Mouse (Mus musculus) urinary bladder, postnatal 14 days (tissue): ENCODE data around the gene Olfr49.

Experiments
- DNase-seq: peaks from one replicate; pipeline ENCODE4 v3.0.0; 2021; ENCODE audit warnings: low spot score

Olfr49 gene

DNA sequence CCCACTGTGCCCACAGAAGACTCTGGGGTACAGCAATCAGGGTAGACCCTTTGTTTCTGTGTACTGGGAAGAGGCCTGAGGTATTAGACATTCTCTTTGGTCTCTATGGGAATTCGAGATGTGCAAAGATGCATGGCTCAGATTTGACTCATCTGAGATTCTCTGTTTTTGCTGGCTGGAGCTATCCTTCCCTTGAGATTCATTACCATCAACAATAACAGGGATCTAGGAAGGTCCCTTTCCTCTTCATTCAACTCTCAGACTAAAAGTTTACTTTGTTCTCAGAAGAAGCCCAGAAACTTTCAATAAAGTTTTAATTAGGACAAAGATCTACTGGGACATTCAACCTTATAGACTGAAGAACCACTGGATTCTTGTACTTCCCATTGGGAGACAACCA lies at the start of gene Olfr49:
TSS of gene Olfr49 (minus strand) at position 101 of the 400 bp plus-strand sequence.
- no peak for DNase-seq

GRCm38 (mm10) chr14:54333452-54334189 lies 48.9 kb upstream of the Olfr49 start:
- DNase-seq: no peak

DNA sequence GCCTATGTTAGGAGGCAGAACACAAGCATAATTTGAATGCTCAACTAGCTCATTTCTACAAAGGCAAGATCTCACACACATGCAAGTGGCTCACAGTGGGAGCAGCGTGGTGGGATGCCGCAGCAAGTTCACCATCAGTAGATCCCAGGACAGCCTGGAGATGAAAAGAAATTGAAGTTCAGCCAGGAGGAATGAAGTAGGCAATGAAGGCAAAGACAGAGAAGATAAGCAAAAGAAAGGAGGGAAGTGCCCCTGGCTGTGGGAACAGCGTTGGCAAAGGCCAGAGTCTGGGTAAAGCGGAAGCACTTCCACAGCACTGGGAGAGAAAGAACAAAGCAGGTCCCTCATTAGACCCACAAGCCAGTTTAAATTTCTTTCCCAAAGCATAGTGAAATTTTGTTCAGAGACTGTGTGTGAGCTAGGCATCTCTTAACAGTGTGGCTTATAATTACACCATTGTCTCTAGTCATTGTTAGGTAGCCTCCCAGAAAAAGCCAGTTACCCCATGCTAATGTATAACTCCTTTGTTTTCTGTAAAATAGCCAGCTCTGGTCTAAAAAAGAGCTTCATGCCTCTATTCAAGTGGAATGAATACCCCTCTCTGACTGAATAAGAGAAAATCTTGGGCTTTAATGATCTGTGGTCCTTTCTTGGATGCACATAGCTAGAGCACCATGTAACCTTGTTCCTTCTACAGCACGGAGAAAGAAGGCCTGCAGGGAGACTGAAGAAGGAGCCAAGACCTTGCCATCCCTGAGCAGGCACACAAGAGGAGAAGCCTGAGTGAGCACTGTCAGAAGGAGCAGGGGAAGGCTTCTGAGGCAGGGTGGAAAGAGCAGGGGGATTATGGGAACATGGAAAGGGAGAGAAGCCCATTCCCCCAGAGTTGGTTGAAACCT lies 47.7 kb upstream of the Olfr49 start:
- no peak for DNase-seq

GRCm38 (mm10) chr14:54331178-54331577 lies 46.4 kb upstream of the Olfr49 start:
- DNase-seq: no peak

- no peak for DNase-seq
These were observed 44.5 kb upstream of the Olfr49 start for GRCm38 (mm10) chr14:54329201-54329600.

GRCm38 (mm10) chr14:54328548-54328947 lies 43.8 kb upstream of the Olfr49 start:
- no peak for DNase-seq

DNA sequence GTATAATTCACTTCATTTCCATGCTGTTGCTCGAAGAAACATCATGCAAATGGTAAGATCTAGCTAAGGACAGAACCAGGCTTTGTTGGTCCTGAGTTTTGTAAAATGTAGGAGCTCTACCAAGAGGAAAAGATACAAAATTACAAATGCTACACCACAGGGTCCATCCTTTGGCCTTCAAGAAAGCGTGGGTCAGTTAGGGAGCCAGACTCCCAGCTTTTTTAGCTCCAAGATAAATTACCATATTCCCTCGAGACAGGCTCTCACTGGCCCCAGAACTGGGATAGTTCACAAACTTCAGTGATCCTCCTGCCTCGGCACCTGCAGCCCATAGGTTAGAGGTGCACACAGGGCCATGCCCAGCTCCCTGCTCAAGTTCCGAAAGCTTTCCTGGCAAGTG lies 39.7 kb upstream of the Olfr49 start:
- no peak for DNase-seq

- DNase-seq: no peak
These were observed 37.0 kb upstream of the Olfr49 start for GRCm38 (mm10) chr14:54321556-54322376.

DNA sequence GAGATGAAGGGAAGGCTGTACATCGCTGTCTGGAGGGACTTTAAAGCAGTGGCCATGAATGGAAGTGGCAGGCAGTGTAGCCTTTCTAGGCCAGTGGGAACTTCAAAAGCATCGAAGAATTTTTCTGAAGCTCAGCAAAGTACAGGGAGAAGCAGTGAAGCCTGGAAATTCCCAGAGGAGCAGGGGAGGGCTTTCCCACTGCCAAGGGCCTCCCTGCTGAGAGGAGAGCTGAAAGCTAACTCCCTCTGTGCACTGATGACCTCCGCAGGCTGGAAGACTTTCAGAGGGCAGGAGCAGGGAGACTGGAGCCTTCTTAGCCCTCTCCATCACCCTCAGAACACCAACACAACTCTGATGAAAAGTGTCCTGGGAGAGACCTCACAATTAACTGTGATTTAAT lies 27.0 kb upstream of the Olfr49 start:
- DNase-seq: no peak

DNA sequence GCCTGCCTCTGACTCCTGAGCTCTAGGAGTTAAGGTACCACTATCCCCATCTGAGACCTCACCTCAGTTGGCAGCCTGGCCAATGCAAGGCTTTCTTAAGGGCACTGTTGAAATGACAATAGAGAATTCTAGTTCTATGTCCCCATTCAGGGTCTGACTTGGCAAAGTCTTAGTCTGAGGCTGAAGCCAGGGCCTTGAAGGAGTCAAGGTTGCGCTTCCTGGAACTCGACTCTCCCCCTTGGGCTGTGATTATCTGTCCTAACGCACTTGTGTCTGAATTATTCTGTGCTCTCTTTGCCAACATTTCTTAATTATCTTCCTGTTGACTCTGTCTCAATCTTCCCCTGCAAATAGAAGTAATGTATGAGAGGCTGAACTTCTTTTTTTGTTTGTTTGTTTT lies 15.9 kb upstream of the Olfr49 start:
- no peak for DNase-seq

DNA sequence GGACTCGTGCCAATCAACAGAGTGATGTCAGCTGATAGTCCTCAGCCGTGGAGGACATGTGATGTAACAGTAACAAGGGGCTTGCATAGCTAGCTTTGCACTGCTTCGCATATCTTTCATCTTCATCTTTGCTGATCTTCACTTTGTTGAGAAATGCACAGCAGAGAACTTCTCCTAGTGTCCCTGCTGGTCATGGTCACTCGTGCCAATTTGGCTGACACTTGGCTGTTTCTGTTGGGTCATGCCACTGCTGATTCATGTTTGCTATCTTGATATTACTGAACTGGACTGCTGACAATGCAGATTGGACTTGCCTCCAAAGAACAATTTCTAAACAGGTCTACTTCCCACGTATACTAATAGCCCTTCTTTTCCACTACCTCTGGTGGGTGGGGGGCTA lies 15.4 kb upstream of the Olfr49 start:
- no peak for DNase-seq

- DNase-seq: no peak
These were observed 8.3 kb downstream of the Olfr49 start for GRCm38 (mm10) chr14:54276446-54276845.

DNA sequence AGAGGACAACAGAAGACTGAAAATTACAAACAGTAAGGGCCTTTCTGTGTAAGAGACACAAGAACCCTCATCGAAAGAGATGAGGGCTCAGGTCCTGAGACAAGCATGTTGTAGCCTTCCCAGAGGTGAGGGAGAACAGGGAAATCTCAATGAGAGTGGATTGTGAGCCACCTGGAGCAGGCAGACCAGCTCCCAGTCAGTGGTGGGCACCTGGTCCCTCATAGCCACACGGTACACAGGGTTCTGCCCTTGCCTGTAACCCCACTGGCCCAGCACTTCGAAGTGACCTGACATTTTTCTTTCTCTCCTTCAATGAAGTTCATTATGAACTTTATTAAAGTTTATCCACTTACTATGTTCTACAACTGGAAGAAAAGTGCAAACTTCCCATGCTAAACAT lies 12.0 kb downstream of the Olfr49 start:
- no peak for DNase-seq

DNA sequence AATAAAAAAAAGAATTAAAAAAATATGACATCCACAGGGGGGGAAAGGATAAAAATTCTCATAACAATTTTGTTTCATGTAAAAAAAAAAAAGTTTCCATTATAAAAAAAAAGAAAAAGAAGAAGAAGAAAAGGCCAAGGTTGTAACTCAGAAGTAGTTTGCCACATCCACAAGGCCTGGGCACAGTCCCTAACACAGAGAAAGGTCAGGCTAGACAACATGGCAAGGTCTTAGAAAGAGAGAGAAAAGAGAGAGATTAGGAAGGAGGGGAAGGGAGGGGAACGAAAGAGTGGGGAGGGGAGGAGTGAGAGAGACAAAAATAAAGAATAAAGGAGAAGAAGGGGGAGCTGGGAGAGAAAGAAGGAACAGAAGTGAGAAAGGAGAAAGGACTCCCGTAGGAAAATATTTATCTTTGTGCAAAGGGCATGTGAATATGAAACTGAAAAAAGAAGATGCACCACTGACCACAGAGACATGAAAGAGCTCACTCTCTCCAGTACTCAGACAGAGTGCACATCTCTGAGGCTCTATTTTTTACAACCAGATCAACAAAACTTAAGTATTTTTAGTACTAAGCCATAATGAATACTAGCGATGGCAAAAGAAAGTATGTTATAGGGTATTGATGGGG lies 12.6 kb downstream of the Olfr49 start:
- no peak for DNase-seq

DNA sequence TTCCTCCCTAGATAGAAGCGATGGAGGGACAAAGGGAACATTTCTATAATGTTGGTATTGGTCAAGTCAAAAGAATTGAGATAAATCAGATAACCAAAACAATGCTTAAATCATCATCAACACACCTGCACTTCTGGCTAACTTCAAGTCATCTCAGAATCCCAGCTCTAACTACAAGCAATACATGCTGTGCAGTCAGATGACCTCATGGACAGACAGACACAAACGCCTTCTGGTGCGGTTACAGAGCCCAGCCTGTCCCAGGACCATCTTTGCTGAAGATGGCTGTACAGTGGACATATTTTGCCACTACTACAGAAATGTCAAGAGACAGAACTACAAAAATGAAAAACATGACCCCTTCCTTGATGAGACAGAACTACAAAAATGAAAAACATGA lies 14.3 kb downstream of the Olfr49 start:
- no peak for DNase-seq

DNA sequence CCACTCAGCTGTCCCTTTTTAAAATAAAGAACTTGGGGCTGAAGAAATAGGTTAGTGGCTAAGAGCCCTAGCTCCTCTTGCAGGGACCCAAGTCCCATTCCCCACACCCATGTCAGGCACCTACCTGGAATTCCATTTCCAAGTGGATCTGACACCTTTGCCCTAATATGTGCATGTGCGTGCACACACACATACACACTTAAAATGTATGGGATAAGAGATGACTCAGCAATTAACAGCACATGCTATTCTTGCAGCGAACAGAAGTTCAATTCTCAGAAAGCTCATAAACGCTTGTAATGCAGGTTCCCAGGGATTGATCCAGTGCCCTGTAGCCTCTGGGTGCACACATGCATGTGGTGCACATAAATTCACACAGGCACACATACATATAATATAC lies 15.2 kb downstream of the Olfr49 start:
- DNase-seq: no peak

- DNase-seq: no peak
These were observed 16.8 kb downstream of the Olfr49 start for GRCm38 (mm10) chr14:54267966-54268365.

DNA sequence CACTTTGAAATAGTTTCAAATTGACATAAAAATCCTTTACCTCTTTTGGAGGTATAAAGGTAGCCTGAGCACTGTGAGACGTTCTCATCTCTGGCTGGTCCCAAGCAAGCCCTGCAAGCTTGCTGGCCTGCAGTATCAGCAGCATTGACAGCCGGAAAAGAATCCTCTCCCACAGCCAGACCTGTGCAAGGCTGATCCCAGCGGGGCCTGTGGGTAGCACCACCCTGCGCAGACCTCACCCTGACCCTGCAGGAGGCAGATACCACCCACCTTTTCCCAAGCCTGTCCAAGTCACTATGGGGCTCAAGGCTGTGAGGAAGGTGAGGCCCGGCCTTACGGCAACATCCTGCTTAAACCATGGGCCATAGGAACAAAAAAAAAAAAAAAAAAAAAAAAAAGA lies 18.8 kb downstream of the Olfr49 start:
- no peak for DNase-seq

DNA sequence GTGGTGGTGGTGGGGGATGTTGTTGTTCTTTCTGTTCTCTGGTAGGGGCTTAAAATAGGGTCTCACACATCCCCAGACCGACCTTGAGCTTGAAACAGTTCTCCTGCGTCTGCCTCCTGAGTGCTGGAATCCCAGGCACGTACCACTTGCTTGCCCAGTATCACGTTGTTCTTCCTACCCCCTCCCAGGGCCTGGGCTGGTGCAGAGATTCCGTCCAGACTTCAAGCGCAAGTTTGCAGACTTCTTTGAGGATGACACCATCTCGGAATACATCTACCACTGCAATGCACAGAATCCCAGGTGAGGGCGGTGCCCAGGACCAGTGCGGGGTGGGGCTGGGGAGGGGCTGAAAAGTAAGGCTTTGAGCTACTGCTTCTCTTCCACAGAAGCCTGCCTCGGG lies 19.6 kb downstream of the Olfr49 start:
- DNase-seq: no peak

GRCm38 (mm10) chr14:54264231-54264630 lies 20.5 kb downstream of the Olfr49 start:
- no peak for DNase-seq

DNA sequence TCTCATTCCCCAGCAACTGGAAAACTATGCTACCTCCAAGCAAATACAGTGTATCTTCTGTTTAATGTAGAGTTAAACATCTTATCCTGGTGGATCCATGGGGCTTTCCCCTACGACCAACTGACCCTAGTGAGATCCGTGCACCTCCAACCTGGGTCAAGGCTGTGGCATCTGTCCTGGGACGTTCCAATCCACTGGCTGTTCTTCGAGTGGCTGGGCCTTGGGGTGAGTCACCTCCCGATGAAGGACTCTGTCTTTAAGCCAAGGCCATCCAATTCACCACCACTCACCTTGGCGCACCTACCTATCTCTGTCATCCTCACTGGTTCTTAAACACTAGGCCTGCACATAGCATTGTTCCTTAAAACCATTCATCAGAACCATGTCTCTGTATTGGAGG lies 21.6 kb downstream of the Olfr49 start:
- no peak for DNase-seq

DNA sequence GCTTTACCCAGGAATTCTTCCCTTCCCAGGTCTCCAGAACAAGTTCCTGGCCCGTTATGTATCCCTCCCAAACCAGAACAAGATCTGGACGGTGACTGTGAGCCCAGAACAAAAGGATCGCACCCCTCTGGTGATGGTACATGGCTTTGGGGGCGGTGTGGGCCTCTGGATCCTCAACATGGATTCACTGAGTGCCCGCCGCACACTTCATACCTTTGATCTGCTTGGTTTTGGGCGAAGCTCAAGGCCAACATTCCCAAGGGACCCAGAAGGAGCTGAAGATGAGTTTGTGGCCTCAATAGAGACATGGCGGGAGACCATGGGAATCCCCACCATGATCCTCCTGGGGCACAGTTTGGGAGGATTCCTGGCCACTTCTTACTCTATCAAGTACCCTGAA lies 22.1 kb downstream of the Olfr49 start:
- DNase-seq: no peak
